Mouse (Mus musculus) spleen, adult 2 months (tissue): ENCODE results near the gene 2200002D01Rik.

Experiments used
- CTCF ChIP-seq: fragments of 200-500 bp; IDR thresholded peaks from 2 replicates; pipeline ENCODE4 v1.5.1; 2011; ENCODE audit warnings: mild to moderate bottlenecking, inconsistent platforms; ENCODE audit not compliant: insufficient read depth, insufficient read length, insufficient replicate concordance; ENCODE audit errors: extremely low read depth
- POLR2A ChIP-seq: fragments of 200-500 bp; IDR thresholded peaks from 2 replicates; pipeline ENCODE4 v1.6.1; 2011; ENCODE audit warnings: low read depth, low read length, inconsistent platforms

- TF ChIP-seq CTCF, result no peak
- no peak for TF ChIP-seq POLR2A
Observed at GRCm38 (mm10) chr7:29292458-29293098, 44.3 kb upstream of the 2200002D01Rik start.
